Mouse (Mus musculus) thymus, postnatal 0 days (tissue): ENCODE measurements around the gene Neurod1. TPM values are rescaled to one million over a fixed set of nuclear protein-coding genes. Genes with fewer than 3 reads are reported as not detected.

ENCODE experiments used
- DNase-seq: peaks from one replicate; pipeline ENCODE4 v3.0.0-alpha.2; 2015; ENCODE audit warnings: low spot score
- polyA plus RNA-seq: library from polyadenylated mRNA; unstranded; fragments of >200 nt; fragmentation: Nextera tagmentation; extraction: Ambion mirVana; gene quantifications from 2 replicates; pipeline ENCODE4 v1.2.1, GENCODE M21; 2015

Neurod1 gene
- polyA plus RNA-seq, 1 experiment from 2014 or later = not detected

DNA sequence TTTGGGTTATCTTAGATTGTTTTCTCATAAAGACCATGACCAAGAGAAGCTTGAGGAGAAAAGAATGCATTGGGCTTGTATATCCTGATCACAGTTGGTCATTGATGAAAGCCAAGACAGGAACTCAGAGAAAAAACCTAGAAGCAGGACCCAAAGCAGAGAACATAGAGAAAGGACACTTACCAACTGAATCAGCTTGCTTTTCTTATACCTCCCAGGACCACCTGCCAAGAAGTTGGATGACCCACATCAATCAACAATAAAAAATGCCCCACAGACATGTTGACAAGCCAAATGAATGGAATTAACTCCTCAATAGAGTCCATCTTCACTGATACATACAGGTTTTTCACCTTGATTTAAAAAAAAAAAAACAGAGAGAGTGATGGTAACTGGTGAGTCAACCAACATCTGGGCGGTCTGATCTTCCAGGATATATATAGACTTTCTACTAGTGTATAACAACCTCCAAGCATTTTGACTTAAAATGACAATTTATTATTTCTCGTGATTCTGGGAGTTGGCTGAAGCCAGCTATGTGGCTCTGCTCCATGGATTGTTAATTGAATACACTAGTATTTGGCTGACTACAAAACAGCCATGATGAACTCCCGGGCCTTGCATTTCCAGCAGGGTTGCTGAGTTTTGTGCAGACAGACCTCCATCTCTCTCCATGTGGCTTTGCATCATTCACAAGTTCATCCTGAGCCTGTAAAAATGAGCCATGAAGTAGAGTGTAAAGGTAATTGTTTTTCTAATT is 12.5 kb downstream of the Neurod1 start:
- no peak for DNase-seq

DNA sequence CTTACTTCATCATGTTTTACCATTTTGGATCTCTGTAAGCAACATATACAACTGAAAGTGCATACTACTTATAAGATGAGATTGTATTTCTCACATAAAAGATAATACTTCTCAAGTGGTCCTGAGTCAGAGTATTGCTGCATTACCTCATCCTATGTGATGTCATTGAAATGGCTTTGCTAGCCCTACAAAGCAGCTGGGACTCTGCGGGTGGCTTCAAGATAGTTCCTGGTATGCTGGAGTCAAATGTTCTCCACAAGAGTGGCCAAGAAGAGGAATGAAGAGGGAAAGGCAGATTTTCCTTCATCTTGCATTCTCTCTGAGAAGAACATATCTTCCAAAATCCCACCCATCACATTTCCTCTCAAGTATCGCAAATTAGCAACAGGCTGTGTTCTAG is 13.2 kb downstream of the Neurod1 start:
- DNase-seq = no peak

DNA sequence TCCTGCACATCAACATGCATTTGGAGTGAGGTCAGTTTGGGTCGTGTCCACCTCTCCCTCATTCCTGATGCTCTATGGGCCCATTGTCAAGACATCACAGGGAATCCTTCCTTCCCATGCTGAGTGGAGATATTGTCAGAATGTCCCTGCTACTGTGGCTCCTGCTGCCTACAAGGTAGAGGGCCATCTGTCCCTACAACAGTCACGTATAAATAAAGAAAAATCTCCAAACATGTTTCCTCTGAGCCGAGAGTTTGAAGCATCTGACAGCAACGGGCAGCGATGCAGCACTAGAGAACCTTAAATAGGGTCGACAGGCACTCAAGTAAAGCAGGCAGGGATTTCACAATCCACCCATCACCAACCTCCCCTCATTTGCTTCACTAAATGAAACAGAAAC is 13.6 kb downstream of the Neurod1 start:
- DNase-seq = no peak

DNA sequence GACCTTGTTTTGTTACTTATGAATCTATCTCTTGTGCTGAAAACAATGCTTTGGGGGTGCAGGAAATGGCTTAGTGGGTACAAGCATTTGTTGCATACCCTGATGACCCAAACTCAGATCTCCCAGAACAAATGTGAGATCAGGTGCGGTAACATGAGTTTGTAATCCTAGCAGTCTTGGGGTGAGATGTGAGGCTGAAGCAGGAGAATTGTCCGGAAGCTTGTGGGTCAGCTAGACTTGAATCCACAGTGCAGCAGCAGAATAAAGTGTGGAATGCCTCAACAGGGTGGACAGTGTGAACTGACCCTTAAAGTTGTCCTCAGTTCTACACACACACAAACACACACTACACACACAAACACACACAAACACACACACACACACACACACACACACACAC is 14.3 kb downstream of the Neurod1 start:
- DNase-seq = no peak

DNA sequence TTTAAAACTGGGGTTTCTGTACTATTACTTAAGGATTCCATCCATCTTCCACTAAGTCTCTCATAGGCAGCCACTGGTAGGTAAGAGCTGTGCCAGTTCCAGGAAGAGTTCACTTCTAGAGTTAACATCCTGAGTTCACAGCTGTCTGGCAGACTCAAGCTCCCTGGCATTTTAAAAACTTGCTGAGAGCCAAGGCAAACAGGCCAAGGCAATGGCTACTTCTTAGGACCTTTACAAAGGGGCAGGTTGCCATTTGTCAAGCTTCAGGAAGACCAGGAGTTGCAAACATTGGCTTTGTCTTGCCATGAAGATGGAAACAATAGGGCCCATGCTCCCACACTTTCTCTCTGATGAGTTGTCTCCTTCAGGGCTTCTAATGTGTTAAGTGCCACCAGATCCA is 26.5 kb downstream of the Neurod1 start:
- DNase-seq = no peak

DNA sequence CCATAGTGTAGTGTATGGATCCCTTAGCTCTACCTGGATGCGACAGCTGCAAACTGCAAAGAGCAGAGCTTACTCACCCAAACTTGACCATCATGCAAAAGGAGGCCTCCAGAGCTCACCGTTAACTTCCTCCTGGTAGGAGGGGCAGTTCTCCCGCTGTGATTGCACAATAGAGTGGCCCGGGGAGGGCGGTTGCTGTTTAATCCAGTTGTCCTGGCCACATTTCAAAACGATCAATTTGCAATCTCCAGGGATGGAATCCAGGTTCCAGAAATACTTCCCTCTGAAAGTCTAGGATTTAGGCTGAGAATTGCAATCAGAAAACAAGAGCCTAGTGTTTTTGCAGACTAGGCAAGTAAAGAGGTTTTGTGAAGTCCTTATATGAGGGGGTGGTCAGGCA is 26.9 kb downstream of the Neurod1 start:
- no peak for DNase-seq

DNA sequence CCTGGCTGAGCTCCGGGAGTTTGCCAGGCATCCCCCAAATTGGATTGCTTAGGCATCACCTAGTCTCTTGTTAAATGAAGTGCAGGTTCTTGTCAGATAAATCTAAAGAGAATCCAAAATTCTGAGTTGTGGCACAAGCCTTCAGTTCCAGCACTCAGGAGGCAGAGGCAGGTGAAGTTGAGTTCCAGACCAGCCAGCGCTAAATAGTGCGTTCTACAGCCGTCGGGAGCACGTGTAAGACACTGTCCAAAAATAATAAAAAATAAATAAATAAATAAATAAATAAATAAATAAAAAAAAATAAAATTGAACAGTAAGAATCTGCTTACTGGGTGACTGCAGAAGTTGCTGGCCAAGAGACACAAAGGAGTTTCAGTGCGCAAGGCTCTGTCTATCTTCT is 27.4 kb downstream of the Neurod1 start:
- no peak for DNase-seq

DNA sequence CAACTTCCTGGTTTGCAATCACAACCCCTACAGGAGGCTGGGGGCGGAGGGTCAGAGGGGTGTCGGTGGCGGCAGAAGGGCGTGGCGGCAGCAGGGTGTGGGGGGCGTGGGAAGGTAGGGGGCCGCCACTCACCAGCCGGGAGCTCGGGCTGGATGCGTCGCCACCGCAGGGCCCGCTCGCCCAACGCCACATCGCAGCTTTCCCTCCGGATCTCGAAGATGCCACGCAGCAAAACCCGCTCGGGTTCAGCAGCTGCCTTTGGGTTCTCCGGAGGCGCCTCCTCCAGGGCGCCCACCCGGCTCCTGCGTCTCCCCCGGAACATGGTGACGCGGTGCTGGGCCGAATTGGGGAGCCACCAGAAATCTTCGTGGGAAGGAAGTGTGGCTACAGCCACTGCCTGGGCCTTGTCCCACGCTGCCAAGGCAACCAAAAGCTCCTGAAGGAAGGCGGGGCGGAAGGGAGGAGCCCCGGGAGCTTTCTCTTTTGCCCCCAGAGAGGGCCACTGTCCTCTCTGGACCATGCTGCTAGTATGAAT is 27.9 kb downstream of the Neurod1 start:
- no peak for DNase-seq

DNA sequence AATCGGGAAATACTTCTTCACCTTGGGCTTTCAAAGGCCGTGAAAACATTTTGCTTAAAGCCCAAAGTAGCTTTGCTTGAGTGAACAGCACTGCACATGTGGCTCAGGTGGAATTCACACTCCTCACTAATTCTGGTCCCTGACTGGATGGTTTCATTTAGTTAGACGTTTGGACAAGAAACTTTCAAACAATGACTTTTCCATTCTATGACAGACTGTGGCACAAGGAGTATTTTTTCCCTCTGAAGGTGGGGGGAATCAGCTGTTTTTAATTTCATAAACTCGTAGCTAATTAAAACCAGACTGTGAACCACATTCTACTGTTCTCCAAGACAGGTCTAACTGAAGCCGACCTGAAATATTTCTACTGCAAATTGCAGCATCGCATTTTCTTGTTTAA is 28.5 kb downstream of the Neurod1 start:
- no peak for DNase-seq

DNA sequence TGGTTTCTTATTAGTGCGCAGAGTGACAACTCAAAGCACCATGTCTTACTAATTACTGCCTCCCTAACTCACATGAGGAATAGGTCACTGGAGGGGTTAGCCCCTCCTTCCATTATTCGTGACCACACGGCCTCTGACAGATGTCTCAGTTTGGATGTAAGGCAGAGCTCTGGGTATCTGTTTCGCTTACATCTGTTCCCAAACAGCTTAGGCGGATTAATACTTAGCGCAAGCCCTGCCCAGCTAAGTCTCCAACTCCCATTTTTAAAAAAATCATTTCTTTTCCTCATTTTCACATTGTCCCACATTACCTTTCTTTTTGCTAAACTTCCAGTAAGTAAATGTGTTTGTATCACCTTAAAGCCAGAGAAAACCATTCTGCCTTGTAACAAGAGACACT is 34.9 kb downstream of the Neurod1 start:
- no peak for DNase-seq

DNA sequence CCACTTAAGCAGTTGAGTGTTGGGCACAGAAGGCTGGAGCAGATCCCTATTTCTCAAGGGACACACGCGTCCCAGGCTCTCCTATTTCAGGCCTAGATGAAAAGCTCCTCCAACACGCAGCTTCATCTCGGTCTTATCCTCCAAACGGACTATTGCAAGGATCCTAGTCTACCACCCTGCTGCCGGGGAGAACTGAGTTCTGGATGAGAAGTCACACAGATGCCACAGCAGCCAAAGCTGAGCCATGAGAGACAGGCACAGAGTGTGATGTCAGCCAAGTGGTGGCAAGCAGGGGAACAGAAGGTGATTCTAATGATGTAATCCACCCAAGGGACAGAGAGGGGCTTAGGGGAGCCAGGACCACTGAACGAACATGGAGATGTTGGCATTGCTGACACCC is 42.0 kb downstream of the Neurod1 start:
- DNase-seq = no peak

DNA sequence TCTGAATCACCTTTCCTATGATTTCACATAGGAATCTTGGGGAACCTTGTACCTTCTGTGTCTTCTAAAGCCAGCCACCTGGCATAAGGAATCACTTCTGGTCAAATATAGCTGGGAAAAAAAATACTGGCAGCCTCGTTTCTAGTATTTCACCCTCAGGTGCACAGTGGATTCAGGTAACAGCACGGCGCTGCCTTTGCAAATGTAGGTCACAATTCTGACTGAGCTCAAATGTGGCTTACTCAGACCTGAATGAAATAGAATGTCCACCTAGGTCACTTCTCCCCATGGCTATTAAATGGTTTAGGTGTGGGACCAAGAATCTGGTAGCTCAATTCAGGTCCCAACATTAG is 45.7 kb downstream of the Neurod1 start:
- no peak for DNase-seq

DNA sequence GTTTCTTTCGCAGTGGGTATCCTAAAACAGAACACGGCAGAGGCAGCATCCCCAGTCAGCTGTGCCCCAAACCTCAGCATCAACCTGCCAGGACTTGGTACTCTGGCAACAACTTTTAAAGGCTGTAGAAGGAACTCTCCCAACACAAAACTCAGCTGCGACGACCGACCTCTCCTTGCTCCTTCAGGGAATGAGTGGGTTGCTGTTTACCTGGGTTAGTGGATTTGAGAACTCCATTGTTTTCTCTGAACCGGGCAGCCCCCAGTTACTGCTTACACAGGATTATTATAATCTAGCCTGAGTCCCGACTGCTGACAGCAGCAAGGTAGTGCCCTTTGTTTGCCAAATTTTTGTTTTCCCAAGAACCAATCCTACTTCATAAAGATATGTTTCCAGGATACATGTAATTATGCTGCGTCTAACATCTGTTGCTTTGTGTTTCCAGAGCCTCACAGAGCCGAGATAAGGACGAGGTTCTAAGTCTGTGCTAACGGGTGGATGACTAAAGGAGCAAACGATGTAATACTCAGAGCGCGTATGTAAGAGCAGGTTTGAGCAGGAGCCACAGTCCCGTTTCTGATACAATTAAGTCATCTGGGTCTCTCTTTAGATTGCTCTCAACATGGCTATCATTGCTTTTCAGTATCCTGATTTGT is 46.2 kb downstream of the Neurod1 start:
- DNase-seq = no peak

DNA sequence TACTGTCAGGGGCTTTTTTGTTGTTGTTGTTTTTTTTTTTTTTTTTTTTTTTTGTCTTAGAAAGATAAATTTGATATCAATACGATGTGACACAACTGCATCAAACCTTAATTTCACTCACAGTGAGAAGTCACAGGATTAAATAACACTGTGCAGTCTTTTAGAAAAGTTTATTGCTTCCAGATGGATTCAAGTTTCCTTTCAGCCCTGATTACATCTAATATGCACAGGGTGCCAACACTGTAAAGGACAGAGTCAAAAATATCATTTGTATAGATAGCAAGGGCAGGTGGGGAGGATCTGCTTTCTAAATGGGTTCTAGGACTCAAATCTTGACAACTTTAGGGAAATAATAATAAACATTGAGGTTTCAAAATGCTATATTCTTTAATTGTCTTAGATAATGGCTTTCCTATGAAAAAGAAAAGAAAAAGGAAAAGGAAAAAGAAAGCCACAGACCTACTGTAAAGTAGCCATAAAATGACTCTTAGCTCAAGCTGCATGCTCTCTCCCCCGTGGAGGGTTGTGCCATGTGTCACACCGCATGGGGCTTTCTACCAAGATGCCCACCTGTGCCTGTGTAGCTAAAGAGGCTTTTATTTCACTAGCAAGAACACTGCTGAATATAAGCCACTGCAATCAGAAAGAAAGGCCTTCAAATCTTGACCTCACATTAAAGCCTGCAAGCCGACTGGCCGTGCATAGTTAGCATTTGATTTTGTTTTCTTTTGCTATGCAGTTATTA is 50.7 kb downstream of the Neurod1 start:
- DNase-seq = no peak

Other genes with a start within 250 kb of the Neurod1 start
- 20.3 and 24.6 TPM in 2 replicates for gene Itga4, start 201.3 kb downstream of the Neurod1 start, polyA plus RNA-seq
- 3.8 and 4.3 TPM in 2 replicates for gene Cerkl, start within 50 bp of the Neurod1 start, polyA plus RNA-seq
- gene Itprid2, start 178.6 kb upstream of the Neurod1 start, polyA plus RNA-seq = 4.7 and 4.9 TPM in 2 replicates